In the genomic region with DNA sequence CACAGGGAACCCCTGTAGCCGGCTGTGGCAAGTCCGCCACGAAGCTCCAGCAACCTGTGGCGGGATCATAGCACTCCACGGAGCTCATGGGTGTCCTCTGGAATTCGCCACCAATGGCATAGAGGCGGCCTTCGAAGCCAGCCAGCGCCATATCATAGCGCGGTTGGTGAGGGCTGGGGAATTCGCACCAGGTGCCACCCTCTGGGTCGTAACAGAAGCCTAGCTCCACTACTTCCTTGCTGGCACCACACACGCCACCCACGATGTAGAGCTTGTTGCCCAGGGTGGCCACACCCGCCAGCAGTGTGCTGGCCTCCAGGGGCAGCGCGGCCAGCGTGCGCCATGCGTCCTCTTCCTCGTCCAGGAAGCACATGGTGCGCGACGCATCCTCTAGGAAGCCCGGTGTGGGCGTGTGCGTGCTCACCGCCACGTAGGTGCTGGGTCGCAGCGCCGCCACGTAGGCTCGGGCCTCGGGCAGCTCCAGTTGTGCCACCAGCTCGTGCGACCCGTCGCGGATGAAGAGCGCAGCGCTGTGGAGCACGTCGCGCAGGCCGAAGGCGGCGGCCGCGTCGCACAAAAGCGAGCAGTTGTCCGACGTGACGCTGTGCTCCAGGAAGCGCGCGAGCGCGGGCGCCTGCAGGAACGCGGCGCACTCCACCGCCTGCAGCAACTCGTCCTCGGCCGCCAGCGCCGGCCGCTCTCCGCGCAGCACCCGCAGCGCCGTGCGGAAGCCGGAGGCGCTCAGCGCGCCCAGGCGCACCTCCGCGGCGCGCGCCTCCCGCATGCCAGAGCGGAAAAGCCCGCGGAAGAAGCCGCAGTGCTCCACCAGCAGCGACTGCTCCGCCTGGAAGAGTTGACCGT, we compare ENCODE assay signal across 8 mouse cellular contexts. TPM values are rescaled to one million over a fixed set of nuclear protein-coding genes. Genes with fewer than 3 reads are reported as not detected.
DNase-seq lines count a peak whose midpoint lies in the region; ATAC-seq and TF ChIP-seq lines count a peak whose summit lies in the region.

No protein-coding gene starts in this region.

- no peaks in the 10 kb centered on the region for H3K36me3 ChIP-seq in hindbrain, embryonic 10.5 days
- no peaks in the 10 kb centered on the region for H3K36me3 ChIP-seq in liver, embryonic 14.5 days (replicated peaks; ENCODE audit: control insufficient read depth, insufficient read depth, low read depth)
- no peaks in the 10 kb centered on the region for H3K36me3 ChIP-seq in stomach, embryonic 15.5 days

- H3K4me3 ChIP-seq in lung, adult 2 months (replicated peaks; ENCODE audit: extremely low read depth, low read depth, low read length), result peak overlapping the region; percentile 11
- H3K4me3 ChIP-seq in hindbrain, embryonic 10.5 days, result peak overlapping the region; percentile 51
- H3K4me3 ChIP-seq in liver, embryonic 14.5 days (ENCODE audit: insufficient read depth in 1 of 2, low read depth in 2 of 2, low read length in 2 of 2), result peak overlapping the region in 1 of 2 experiments; percentile 39; a peak in 2 of 4 replicates
- H3K4me3 ChIP-seq in stomach, embryonic 15.5 days (replicated peaks), result peak overlapping the region; percentile 45
- H3K4me3 ChIP-seq in cerebellum, adult 2 months (replicated peaks; ENCODE audit: insufficient read depth, low read depth, low read length), result no peak overlapping the region

- H3K4me2 ChIP-seq in liver, embryonic 14.5 days (ENCODE audit: low read depth), result peak overlapping the region; percentile 40; the same call in 1 of the 2 replicates
- peak overlapping the region; percentile 78 for H3K4me2 ChIP-seq in stomach, embryonic 15.5 days

- no peak for DNase-seq in lung, adult 2 months
- DNase-seq in lung, postnatal 14 days, result no peak
- peak; percentile 70 for DNase-seq in embryo, embryonic 11 days
- peak; percentile 40 for DNase-seq in hindbrain, embryonic 10.5 days (ENCODE audit: low spot score)
- DNase-seq in liver, embryonic 14.5 days (ENCODE audit: low read depth in 3 of 3, low spot score in 3 of 3), result no peak
- DNase-seq in cerebellum, adult 2 months, result no peak
- no peak for DNase-seq in c-Kit-positive CD71-positive TER-119-positive erythroid progenitor cells, embryonic 14.5 days (ENCODE audit: low spot score)

- no peak overlapping the region for H3K9ac ChIP-seq in liver, embryonic 14.5 days (replicated peaks)
- H3K9ac ChIP-seq in stomach, embryonic 15.5 days, result no peak overlapping the region

- WGBS in lung, adult 2 months, result 14% methylated on average over 96 of the region's 96 CpGs
- 18% methylated on average over 96 of the region's 96 CpGs for WGBS in hindbrain, embryonic 10.5 days
- 13% methylated on average over 93 of the region's 96 CpGs for WGBS in liver, embryonic 14.5 days (ENCODE audit: insufficient replicate concordance)
- WGBS in stomach, embryonic 15.5 days, result 16% methylated on average over 94 of the region's 96 CpGs
- 17% methylated on average over 96 of the region's 96 CpGs for WGBS in cerebellum, adult 2 months

- H3K4me1 ChIP-seq in lung, adult 2 months (ENCODE audit: control insufficient read depth, insufficient read depth, low read length), result no peaks in the 10 kb centered on the region
- peaks cover 27% of the 10 kb centered on the region for H3K4me1 ChIP-seq in hindbrain, embryonic 10.5 days (replicated peaks)
- H3K4me1 ChIP-seq in liver, embryonic 14.5 days (replicated peaks; ENCODE audit: control insufficient read depth in 2 of 2, insufficient read depth in 2 of 2, low read length in 1 of 2), result no peaks in the 10 kb centered on the region
- peaks cover 16% of the 10 kb centered on the region for H3K4me1 ChIP-seq in stomach, embryonic 15.5 days
- no peaks in the 10 kb centered on the region for H3K4me1 ChIP-seq in cerebellum, adult 2 months (ENCODE audit: control insufficient read depth, insufficient read depth, low read length)

- ATAC-seq in liver, embryonic 14.5 days (ENCODE audit: insufficient read depth), result no peak
- no peak for ATAC-seq in stomach, embryonic 15.5 days (ENCODE audit: insufficient read depth, low FRiP score, low read depth)

- no peak for TF ChIP-seq EP300 in liver, embryonic 14.5 days (IDR thresholded peaks at IDR 0.05; ENCODE audit: low read depth)

- peak overlapping the region; percentile 68 for H3K27ac ChIP-seq in hindbrain, embryonic 10.5 days
- H3K27ac ChIP-seq in liver, embryonic 14.5 days, result no peak overlapping the region
- no peak overlapping the region for H3K27ac ChIP-seq in stomach, embryonic 15.5 days
- H3K27ac ChIP-seq in cerebellum, adult 2 months (ENCODE audit: insufficient read depth, low read length), result no peak overlapping the region

- H3K9me3 ChIP-seq in hindbrain, embryonic 10.5 days, result no peaks in the 10 kb centered on the region
- H3K9me3 ChIP-seq in liver, embryonic 14.5 days (ENCODE audit: control insufficient read depth, low read length), result no peaks in the 10 kb centered on the region
- no peaks in the 10 kb centered on the region for H3K9me3 ChIP-seq in stomach, embryonic 15.5 days

- TF ChIP-seq POLR2A in lung, adult 2 months (IDR thresholded peaks at IDR 0.05; ENCODE audit: borderline replicate concordance, extremely low read depth, low read depth, low read length), result no peak
- TF ChIP-seq POLR2A in cerebellum, adult 2 months (IDR thresholded peaks at IDR 0.05; ENCODE audit: borderline replicate concordance, insufficient read depth, low read length), result no peak

- H3K27me3 ChIP-seq in hindbrain, embryonic 10.5 days (ENCODE audit: insufficient read depth, poor library complexity, severe bottlenecking), result peaks cover 71% of the 10 kb centered on the region
- peaks cover 28% of the 10 kb centered on the region for H3K27me3 ChIP-seq in liver, embryonic 14.5 days (ENCODE audit: control insufficient read depth, insufficient read depth, low read length)
- peaks cover 39% of the 10 kb centered on the region for H3K27me3 ChIP-seq in stomach, embryonic 15.5 days (replicated peaks)
- no peaks in the 10 kb centered on the region for H3K27me3 ChIP-seq in cerebellum, adult 2 months (ENCODE audit: control insufficient read depth, insufficient read depth, low read length)

- TF ChIP-seq CTCF in lung, adult 2 months (IDR thresholded peaks at IDR 0.05; ENCODE audit: insufficient read depth, low read length), result no peak
- no peak for TF ChIP-seq CTCF in liver, embryonic 14.5 days (IDR thresholded peaks at IDR 0.05; ENCODE audit: low read depth)
- no peak for TF ChIP-seq CTCF in cerebellum, adult 2 months (IDR thresholded peaks at IDR 0.05; ENCODE audit: borderline replicate concordance, insufficient read depth, low read depth, low read length)

RNA-seq across cellular contexts. Expression of a gene that starts 0.5 kb away (rescaled TPM):
- 1.3 and 2.0 TPM in 2 replicates for polyA plus RNA-seq in lung, adult 2 months (2012; rRNA removed)
- polyA plus RNA-seq in hindbrain, embryonic 10.5 days (2016; fragmentation: Nextera tagmentation; extraction: Ambion mirVana), result 0.80 and 0.85 TPM in 2 replicates
- 0.04 and 0.05 TPM in 2 replicates for polyA plus RNA-seq in liver, embryonic 14.5 days (2012; rRNA removed)
- 0.08 and 0.10 TPM in 2 replicates for polyA plus RNA-seq in liver, embryonic 14.5 days (2014; fragmentation: Nextera tagmentation; extraction: Ambion mirVana)
- 1.0 and 1.1 TPM in 2 replicates for polyA plus RNA-seq in stomach, embryonic 15.5 days (2015; fragmentation: Nextera tagmentation; extraction: Ambion mirVana)
- polyA plus RNA-seq in cerebellum, adult 2 months (2012; rRNA removed), result 0.11 and 0.14 TPM in 2 replicates

RNA-seq across cellular contexts. Expression of a gene that starts 7.3 kb away (rescaled TPM):
- polyA plus RNA-seq in lung, adult 2 months (2012; rRNA removed), result 74.0 and 81.4 TPM in 2 replicates
- polyA plus RNA-seq in hindbrain, embryonic 10.5 days (2016; fragmentation: Nextera tagmentation; extraction: Ambion mirVana), result 6.3 and 7.8 TPM in 2 replicates
- polyA plus RNA-seq in liver, embryonic 14.5 days (2012; rRNA removed), result 0.11 and 0.12 TPM in 2 replicates
- polyA plus RNA-seq in liver, embryonic 14.5 days (2014; fragmentation: Nextera tagmentation; extraction: Ambion mirVana), result 0.04 TPM in 1 of 2 replicates, not detected in the other
- 6.2 and 6.5 TPM in 2 replicates for polyA plus RNA-seq in stomach, embryonic 15.5 days (2015; fragmentation: Nextera tagmentation; extraction: Ambion mirVana)
- polyA plus RNA-seq in cerebellum, adult 2 months (2012; rRNA removed), result 6.3 and 7.4 TPM in 2 replicates

RNA-seq across cellular contexts. Expression of a gene that starts 30.1 kb away (rescaled TPM):
- 0.37 and 0.58 TPM in 2 replicates for polyA plus RNA-seq in lung, adult 2 months (2012; rRNA removed)
- 0.10 and 0.41 TPM in 2 replicates for polyA plus RNA-seq in hindbrain, embryonic 10.5 days (2016; fragmentation: Nextera tagmentation; extraction: Ambion mirVana)
- polyA plus RNA-seq in liver, embryonic 14.5 days (2012; rRNA removed), result 0.13 and 0.14 TPM in 2 replicates
- 0.10 TPM in 1 of 2 replicates, not detected in the other for polyA plus RNA-seq in liver, embryonic 14.5 days (2014; fragmentation: Nextera tagmentation; extraction: Ambion mirVana)
- polyA plus RNA-seq in stomach, embryonic 15.5 days (2015; fragmentation: Nextera tagmentation; extraction: Ambion mirVana), result 0.31 TPM in 1 of 2 replicates, not detected in the other
- 34.2 and 38.1 TPM in 2 replicates for polyA plus RNA-seq in cerebellum, adult 2 months (2012; rRNA removed)

RNA-seq across cellular contexts. Expression of a gene that starts 31.8 kb away (rescaled TPM):
- polyA plus RNA-seq in lung, adult 2 months (2012; rRNA removed), result not detected in 2 replicates
- not detected in 2 replicates for polyA plus RNA-seq in hindbrain, embryonic 10.5 days (2016; fragmentation: Nextera tagmentation; extraction: Ambion mirVana)
- 0.04 TPM in 1 of 2 replicates, not detected in the other for polyA plus RNA-seq in liver, embryonic 14.5 days (2012; rRNA removed)
- not detected in 2 replicates for polyA plus RNA-seq in liver, embryonic 14.5 days (2014; fragmentation: Nextera tagmentation; extraction: Ambion mirVana)
- 1.1 and 1.6 TPM in 2 replicates for polyA plus RNA-seq in stomach, embryonic 15.5 days (2015; fragmentation: Nextera tagmentation; extraction: Ambion mirVana)
- polyA plus RNA-seq in cerebellum, adult 2 months (2012; rRNA removed), result not detected in 2 replicates

RNA-seq across cellular contexts. Expression of a gene that starts 44.6 kb away (rescaled TPM):
- 5.0 and 7.5 TPM in 2 replicates for polyA plus RNA-seq in lung, adult 2 months (2012; rRNA removed)
- polyA plus RNA-seq in hindbrain, embryonic 10.5 days (2016; fragmentation: Nextera tagmentation; extraction: Ambion mirVana), result 20.5 TPM in 2 replicates
- polyA plus RNA-seq in liver, embryonic 14.5 days (2012; rRNA removed), result 5.0 and 5.9 TPM in 2 replicates
- 6.2 and 7.4 TPM in 2 replicates for polyA plus RNA-seq in liver, embryonic 14.5 days (2014; fragmentation: Nextera tagmentation; extraction: Ambion mirVana)
- 18.2 and 19.9 TPM in 2 replicates for polyA plus RNA-seq in stomach, embryonic 15.5 days (2015; fragmentation: Nextera tagmentation; extraction: Ambion mirVana)
- polyA plus RNA-seq in cerebellum, adult 2 months (2012; rRNA removed), result 18.0 and 18.8 TPM in 2 replicates

Comparison
In these comparisons a context has a peak if more than half of its experiments do, and no peak if none do; other contexts are left out.
1. DNase-seq: peak in embryo, embryonic 11 days (single experiment) and hindbrain, embryonic 10.5 days (single experiment); none in lung, adult 2 months (single experiment), lung, postnatal 14 days (single experiment), liver, embryonic 14.5 days (0 of 3), cerebellum, adult 2 months (0 of 2) and c-Kit-positive CD71-positive TER-119-positive erythroid progenitor cells, embryonic 14.5 days (single experiment).
2. RNA of a gene that starts 30.1 kb away (polyA plus RNA-seq): 34.2 to 38.1 TPM in cerebellum, adult 2 months; 0.37 to 0.58 TPM in lung, adult 2 months, 0.31 TPM in stomach, embryonic 15.5 days, 0.10 to 0.14 TPM in liver, embryonic 14.5 days and 0.10 to 0.41 TPM in hindbrain, embryonic 10.5 days; every median in the first group is over 10 times any median in the second.